Mouse (Mus musculus): Measurements from ENCODE around the gene Zfp386. TPM values are rescaled to one million over a fixed set of nuclear protein-coding genes. Genes with fewer than 3 reads are reported as not detected.
"Not testable (repeated sequence)": the region's sequence is repeated elsewhere in the genome, so short reads cannot be mapped to it uniquely, and the experiment has no call there.

Gene Zfp386
- 68.3 and 72.3 TPM in 2 replicates for polyA plus RNA-seq (2015; fragmentation: Nextera tagmentation; extraction: Ambion mirVana)

- under 1% methylated on average over 55 of the region's 55 CpGs for WGBS
These were observed at the start of gene Zfp386 for GRCm38 (mm10) chr12:116047440-116048377. Zfp386 (plus strand) TSS chr12:116047724.

GRCm38 (mm10) chr12:115999784-116000183, 47.7 kb upstream of the Zfp386 start:
- H3K27ac ChIP-seq (ENCODE audit: low read length); H3K4me2 ChIP-seq (ENCODE audit: low read length); H3K4me3 ChIP-seq (replicated peaks; ENCODE audit: low read length); H3K9me3 ChIP-seq (ENCODE audit: control insufficient read depth, low read length); H3K36me3 ChIP-seq (ENCODE audit: control insufficient read depth, insufficient read depth); H3K27me3 ChIP-seq (replicated peaks; ENCODE audit: control insufficient read depth, insufficient read depth, low read length); ATAC-seq; H3K9ac ChIP-seq (replicated peaks; ENCODE audit: low read depth, low read length); H3K4me1 ChIP-seq (replicated peaks; ENCODE audit: control insufficient read depth, insufficient read depth, low read length): not testable (repeated sequence)
- WGBS, result 72% methylated on average over 3 of the region's 3 CpGs

More at GRCm38 (mm10) chr12:116047440-116048377, at the start of gene Zfp386:
- Histone ChIP-seq H3K27ac (ENCODE audit: low read length) (peak within 1 kb of the TSS; percentile 98), H3K27me3 (replicated peaks; ENCODE audit: control insufficient read depth, insufficient read depth, low read length) (no peaks in the 10 kb centered on the region), H3K9me3 (ENCODE audit: control insufficient read depth, low read length) (peaks cover 2% of the 10 kb centered on the region; the same call in 1 of the 2 replicates), H3K4me2 (ENCODE audit: low read length) (peak within 1 kb of the TSS; percentile 70), H3K9ac (replicated peaks; ENCODE audit: low read depth, low read length) (peak within 1 kb of the TSS; percentile 95), H3K36me3 (ENCODE audit: control insufficient read depth, insufficient read depth) (peaks cover 7% of the 10 kb centered on the region; the same call in 1 of the 2 replicates), H3K4me1 (replicated peaks; ENCODE audit: control insufficient read depth, insufficient read depth, low read length) (peaks cover 17% of the 10 kb centered on the region), H3K4me3 (replicated peaks; ENCODE audit: low read length) (peak within 1 kb of the TSS; percentile 93)
- peak; percentile 99 for ATAC-seq

- H3K27ac ChIP-seq (ENCODE audit: low read length); H3K4me2 ChIP-seq (ENCODE audit: low read length); H3K36me3 ChIP-seq (ENCODE audit: control insufficient read depth, insufficient read depth); H3K9ac ChIP-seq (replicated peaks; ENCODE audit: low read depth, low read length); H3K27me3 ChIP-seq (replicated peaks; ENCODE audit: control insufficient read depth, insufficient read depth, low read length); H3K4me1 ChIP-seq (replicated peaks; ENCODE audit: control insufficient read depth, insufficient read depth, low read length); H3K9me3 ChIP-seq (ENCODE audit: control insufficient read depth, low read length); ATAC-seq; H3K4me3 ChIP-seq (replicated peaks; ENCODE audit: low read length): not testable (repeated sequence)
- 78% methylated on average over 1 of the region's 1 CpGs for WGBS
These were observed 44.6 kb upstream of the Zfp386 start for GRCm38 (mm10) chr12:116002946-116003345.

- H3K27ac ChIP-seq (ENCODE audit: low read length), result no peak overlapping the region
- no peaks in the 10 kb centered on the region for H3K9me3 ChIP-seq (ENCODE audit: control insufficient read depth, low read length)
- no peaks in the 10 kb centered on the region for H3K27me3 ChIP-seq (replicated peaks; ENCODE audit: control insufficient read depth, insufficient read depth, low read length)
- H3K9ac ChIP-seq (replicated peaks; ENCODE audit: low read depth, low read length), result no peak overlapping the region
- H3K36me3 ChIP-seq (ENCODE audit: control insufficient read depth, insufficient read depth), result no peaks in the 10 kb centered on the region
- no peaks in the 10 kb centered on the region for H3K4me1 ChIP-seq (replicated peaks; ENCODE audit: control insufficient read depth, insufficient read depth, low read length)
- no peak overlapping the region for H3K4me2 ChIP-seq (ENCODE audit: low read length)
- H3K4me3 ChIP-seq (replicated peaks; ENCODE audit: low read length), result no peak overlapping the region
- 87% methylated on average over 2 of the region's 2 CpGs for WGBS
- ATAC-seq, result no peak
These were observed 36.7 kb upstream of the Zfp386 start for GRCm38 (mm10) chr12:116010812-116011211.

- no peak for ATAC-seq
- WGBS, result 55% methylated on average over 2 of the region's 2 CpGs
- Histone ChIP-seq H3K27me3 (replicated peaks; ENCODE audit: control insufficient read depth, insufficient read depth, low read length) (no peaks in the 10 kb centered on the region), H3K9ac (replicated peaks; ENCODE audit: low read depth, low read length) (no peak overlapping the region), H3K36me3 (ENCODE audit: control insufficient read depth, insufficient read depth) (no peaks in the 10 kb centered on the region), H3K4me1 (replicated peaks; ENCODE audit: control insufficient read depth, insufficient read depth, low read length) (no peaks in the 10 kb centered on the region), H3K27ac (ENCODE audit: low read length) (no peak overlapping the region), H3K9me3 (ENCODE audit: control insufficient read depth, low read length) (no peaks in the 10 kb centered on the region), H3K4me2 (ENCODE audit: low read length) (no peak overlapping the region), H3K4me3 (replicated peaks; ENCODE audit: low read length) (no peak overlapping the region)
These were observed 19.4 kb upstream of the Zfp386 start for GRCm38 (mm10) chr12:116028095-116028494.

GRCm38 (mm10) chr12:116035346-116035745, 12.2 kb upstream of the Zfp386 start:
- H3K27me3 ChIP-seq (replicated peaks; ENCODE audit: control insufficient read depth, insufficient read depth, low read length), result no peaks in the 10 kb centered on the region
- no peaks in the 10 kb centered on the region for H3K4me1 ChIP-seq (replicated peaks; ENCODE audit: control insufficient read depth, insufficient read depth, low read length)
- H3K9me3 ChIP-seq (ENCODE audit: control insufficient read depth, low read length), result no peaks in the 10 kb centered on the region
- ATAC-seq, result no peak
- H3K27ac ChIP-seq (ENCODE audit: low read length), result no peak overlapping the region
- H3K36me3 ChIP-seq (ENCODE audit: control insufficient read depth, insufficient read depth), result no peaks in the 10 kb centered on the region
- H3K4me2 ChIP-seq (ENCODE audit: low read length), result no peak overlapping the region
- H3K4me3 ChIP-seq (replicated peaks; ENCODE audit: low read length), result no peak overlapping the region
- H3K9ac ChIP-seq (replicated peaks; ENCODE audit: low read depth, low read length), result no peak overlapping the region
- WGBS, result 73% methylated on average over 5 of the region's 5 CpGs

- no peak overlapping the region for H3K27ac ChIP-seq (ENCODE audit: low read length)
- no peaks in the 10 kb centered on the region for H3K36me3 ChIP-seq (ENCODE audit: control insufficient read depth, insufficient read depth)
- 87% methylated on average over 5 of the region's 5 CpGs for WGBS
- H3K4me3 ChIP-seq (replicated peaks; ENCODE audit: low read length), result no peak overlapping the region
- no peaks in the 10 kb centered on the region for H3K27me3 ChIP-seq (replicated peaks; ENCODE audit: control insufficient read depth, insufficient read depth, low read length)
- H3K4me2 ChIP-seq (ENCODE audit: low read length), result no peak overlapping the region
- peaks cover 16% of the 10 kb centered on the region for H3K4me1 ChIP-seq (replicated peaks; ENCODE audit: control insufficient read depth, insufficient read depth, low read length)
- no peak for ATAC-seq
- no peak overlapping the region for H3K9ac ChIP-seq (replicated peaks; ENCODE audit: low read depth, low read length)
- H3K9me3 ChIP-seq (ENCODE audit: control insufficient read depth, low read length), result no peaks in the 10 kb centered on the region
These were observed 2.7 kb upstream of the Zfp386 start for GRCm38 (mm10) chr12:116044785-116045184.

- Histone ChIP-seq H3K27me3 (replicated peaks; ENCODE audit: control insufficient read depth, insufficient read depth, low read length) (no peaks in the 10 kb centered on the region), H3K27ac (ENCODE audit: low read length) (no peak overlapping the region), H3K9me3 (ENCODE audit: control insufficient read depth, low read length) (peaks cover 2% of the 10 kb centered on the region; the same call in 1 of the 2 replicates), H3K9ac (replicated peaks; ENCODE audit: low read depth, low read length) (peak overlapping the region; percentile 95), H3K4me1 (replicated peaks; ENCODE audit: control insufficient read depth, insufficient read depth, low read length) (peaks cover 17% of the 10 kb centered on the region), H3K4me3 (replicated peaks; ENCODE audit: low read length) (peak overlapping the region; percentile 93), H3K36me3 (ENCODE audit: control insufficient read depth, insufficient read depth) (peaks cover 7% of the 10 kb centered on the region; the same call in 1 of the 2 replicates), H3K4me2 (ENCODE audit: low read length) (peak overlapping the region; percentile 70)
- ATAC-seq, result no peak
- 60% methylated on average over 7 of the region's 7 CpGs for WGBS
These were observed 1.2 kb downstream of the Zfp386 start for GRCm38 (mm10) chr12:116048766-116049165.

GRCm38 (mm10) chr12:116049236-116049635, 1.7 kb downstream of the Zfp386 start:
- WGBS, result 90% methylated on average over 3 of the region's 3 CpGs
- H3K9ac ChIP-seq (replicated peaks; ENCODE audit: low read depth, low read length), result peak overlapping the region; percentile 2; the same call in 1 of the 2 replicates
- H3K27me3 ChIP-seq (replicated peaks; ENCODE audit: control insufficient read depth, insufficient read depth, low read length), result no peaks in the 10 kb centered on the region
- H3K4me3 ChIP-seq (replicated peaks; ENCODE audit: low read length), result peak overlapping the region; percentile 93
- peaks cover 2% of the 10 kb centered on the region; the same call in 1 of the 2 replicates for H3K9me3 ChIP-seq (ENCODE audit: control insufficient read depth, low read length)
- H3K27ac ChIP-seq (ENCODE audit: low read length), result no peak overlapping the region
- peaks cover 10% of the 10 kb centered on the region for H3K36me3 ChIP-seq (ENCODE audit: control insufficient read depth, insufficient read depth)
- no peak for ATAC-seq
- H3K4me1 ChIP-seq (replicated peaks; ENCODE audit: control insufficient read depth, insufficient read depth, low read length), result peaks cover 17% of the 10 kb centered on the region
- H3K4me2 ChIP-seq (ENCODE audit: low read length), result peak overlapping the region; percentile 70

Measured in forebrain, embryonic 16.5 days (tissue).